Mouse (Mus musculus): ENCODE measurements around the gene Bax. TPM values are rescaled to one million over a fixed set of nuclear protein-coding genes. Genes with fewer than 3 reads are reported as not detected.

The Bax gene
- 120 and 132 TPM in 2 replicates for polyA plus RNA-seq (2014; fragmentation: Nextera tagmentation; extraction: Ambion mirVana)

- no peaks in the 10 kb centered on the region for H3K27me3 ChIP-seq (replicated peaks; ENCODE audit: control insufficient read depth, insufficient read depth, low read length)
- H3K36me3 ChIP-seq (ENCODE audit: control insufficient read depth, insufficient read depth, low read length) = peaks cover 37% of the 10 kb centered on the region
- 2% methylated on average over 20 of the region's 58 CpGs for WGBS
- H3K27ac ChIP-seq (replicated peaks; ENCODE audit: low read depth, low read length) = no peak within 1 kb of the TSS
- peak; percentile 72 for ATAC-seq (ENCODE audit: low read depth)
- peak; percentile 99 for DNase-seq (ENCODE audit: low spot score)
- peak within 1 kb of the TSS; percentile 78 for H3K4me2 ChIP-seq (ENCODE audit: low read depth, low read length)
- H3K4me1 ChIP-seq (ENCODE audit: control insufficient read depth, insufficient read depth, low read length) = peaks cover 11% of the 10 kb centered on the region
- H3K4me3 ChIP-seq (ENCODE audit: low read depth, low read length) = peak within 1 kb of the TSS; percentile 90
- H3K9ac ChIP-seq (ENCODE audit: low read depth, low read length) = peak within 1 kb of the TSS; percentile 88
- H3K9me3 ChIP-seq (ENCODE audit: control insufficient read depth, low read length) = no peaks in the 10 kb centered on the region
These were observed at the start of gene Bax for GRCm38 (mm10) chr7:45466283-45467089. TSS of gene Bax (minus strand) at chr7:45466898.

DNA sequence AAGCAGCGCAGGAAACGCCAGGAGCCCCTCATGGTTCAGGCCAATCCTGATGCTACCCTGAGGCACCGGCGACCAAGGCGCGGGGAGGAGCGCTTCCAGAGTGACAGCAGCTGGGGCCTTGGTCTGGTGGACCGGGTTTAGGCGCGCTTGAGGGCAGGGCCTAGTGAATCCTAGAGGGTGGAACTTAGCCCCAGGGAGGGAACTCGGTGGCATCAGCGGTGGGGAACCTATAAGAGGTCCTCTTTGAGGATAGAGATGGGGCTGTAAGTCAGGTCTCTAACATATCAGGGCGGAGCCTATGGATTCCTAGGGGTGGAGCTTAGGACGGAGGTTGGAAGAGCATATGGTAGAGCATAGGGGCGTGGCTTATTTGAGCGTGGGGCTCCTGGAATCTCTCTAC is 48.7 kb upstream of the Bax start:
- H3K27ac ChIP-seq (replicated peaks; ENCODE audit: low read depth, low read length) = peak overlapping the region; percentile 50; the same call in 1 of the 2 replicates
- no peaks in the 10 kb centered on the region for H3K9me3 ChIP-seq (ENCODE audit: control insufficient read depth, low read length)
- no peak overlapping the region for H3K9ac ChIP-seq (ENCODE audit: low read depth, low read length)
- no peak overlapping the region for H3K4me3 ChIP-seq (ENCODE audit: low read depth, low read length)
- WGBS = 24% methylated on average over 15 of the region's 16 CpGs
- peak overlapping the region; percentile 1; the same call in 1 of the 2 replicates for H3K4me2 ChIP-seq (ENCODE audit: low read depth, low read length)
- no peaks in the 10 kb centered on the region for H3K4me1 ChIP-seq (ENCODE audit: control insufficient read depth, insufficient read depth, low read length)
- ATAC-seq (ENCODE audit: low read depth) = peak; percentile 12; the same call in 1 of the 2 replicates
- H3K27me3 ChIP-seq (replicated peaks; ENCODE audit: control insufficient read depth, insufficient read depth, low read length) = no peaks in the 10 kb centered on the region
- no peak for DNase-seq (ENCODE audit: low spot score)
- H3K36me3 ChIP-seq (ENCODE audit: control insufficient read depth, insufficient read depth, low read length) = no peaks in the 10 kb centered on the region

- WGBS = 70% methylated on average over 7 of the region's 7 CpGs
- H3K9me3 ChIP-seq (ENCODE audit: control insufficient read depth, low read length) = no peaks in the 10 kb centered on the region
- H3K4me1 ChIP-seq (ENCODE audit: control insufficient read depth, insufficient read depth, low read length) = peaks cover 3% of the 10 kb centered on the region
- H3K27me3 ChIP-seq (replicated peaks; ENCODE audit: control insufficient read depth, insufficient read depth, low read length) = no peaks in the 10 kb centered on the region
- H3K4me3 ChIP-seq (ENCODE audit: low read depth, low read length) = no peak overlapping the region
- ATAC-seq (ENCODE audit: low read depth) (no peak), DNase-seq (ENCODE audit: low spot score) (no peak)
- no peak overlapping the region for H3K4me2 ChIP-seq (ENCODE audit: low read depth, low read length)
- no peaks in the 10 kb centered on the region for H3K36me3 ChIP-seq (ENCODE audit: control insufficient read depth, insufficient read depth, low read length)
- H3K27ac ChIP-seq (replicated peaks; ENCODE audit: low read depth, low read length) = 0 out of 2 replicates have a peak overlapping the region, but pooled peaks have one; percentile 50
- no peak overlapping the region for H3K9ac ChIP-seq (ENCODE audit: low read depth, low read length)
These were observed 47.7 kb upstream of the Bax start for GRCm38 (mm10) chr7:45514411-45514810.

GRCm38 (mm10) chr7:45509912-45510787 is 43.5 kb upstream of the Bax start, which contains the start of gene Nucb1:
TSS of gene Nucb1 (minus strand) at chr7:45510406.
- under 1% methylated on average over 44 of the region's 44 CpGs for WGBS
- ATAC-seq (ENCODE audit: low read depth) (peak; percentile 91), DNase-seq (ENCODE audit: low spot score) (peak; percentile 98)
- Histone ChIP-seq H3K4me2 (ENCODE audit: low read depth, low read length) (peak within 1 kb of the TSS; percentile 98), H3K9ac (ENCODE audit: low read depth, low read length) (peak within 1 kb of the TSS; percentile 81), H3K4me1 (ENCODE audit: control insufficient read depth, insufficient read depth, low read length) (peaks cover 10% of the 10 kb centered on the region), H3K27ac (replicated peaks; ENCODE audit: low read depth, low read length) (peak within 1 kb of the TSS; percentile 89), H3K4me3 (ENCODE audit: low read depth, low read length) (peak within 1 kb of the TSS; percentile 74), H3K36me3 (ENCODE audit: control insufficient read depth, insufficient read depth, low read length) (peaks cover 28% of the 10 kb centered on the region), H3K9me3 (ENCODE audit: control insufficient read depth, low read length) (no peaks in the 10 kb centered on the region), H3K27me3 (replicated peaks; ENCODE audit: control insufficient read depth, insufficient read depth, low read length) (no peaks in the 10 kb centered on the region)

- Histone ChIP-seq H3K9me3 (ENCODE audit: control insufficient read depth, low read length) (no peaks in the 10 kb centered on the region), H3K4me1 (ENCODE audit: control insufficient read depth, insufficient read depth, low read length) (peaks cover 10% of the 10 kb centered on the region), H3K4me2 (ENCODE audit: low read depth, low read length) (peak overlapping the region; percentile 98), H3K4me3 (ENCODE audit: low read depth, low read length) (peak overlapping the region; percentile 74), H3K9ac (ENCODE audit: low read depth, low read length) (peak overlapping the region; percentile 81), H3K27me3 (replicated peaks; ENCODE audit: control insufficient read depth, insufficient read depth, low read length) (no peaks in the 10 kb centered on the region), H3K27ac (replicated peaks; ENCODE audit: low read depth, low read length) (peak overlapping the region; percentile 89; the same call in 1 of the 2 replicates), H3K36me3 (ENCODE audit: control insufficient read depth, insufficient read depth, low read length) (peaks cover 35% of the 10 kb centered on the region)
- DNase-seq (ENCODE audit: low spot score) = no peak
- no peak for ATAC-seq (ENCODE audit: low read depth)
- WGBS = 29% methylated on average over 19 of the region's 19 CpGs
These were observed 42.6 kb upstream of the Bax start for GRCm38 (mm10) chr7:45509181-45509882.

- no peak for ATAC-seq (ENCODE audit: low read depth)
- peaks cover 10% of the 10 kb centered on the region for H3K4me1 ChIP-seq (ENCODE audit: control insufficient read depth, insufficient read depth, low read length)
- peak overlapping the region; percentile 98 for H3K4me2 ChIP-seq (ENCODE audit: low read depth, low read length)
- no peaks in the 10 kb centered on the region for H3K27me3 ChIP-seq (replicated peaks; ENCODE audit: control insufficient read depth, insufficient read depth, low read length)
- no peaks in the 10 kb centered on the region for H3K9me3 ChIP-seq (ENCODE audit: control insufficient read depth, low read length)
- H3K27ac ChIP-seq (replicated peaks; ENCODE audit: low read depth, low read length) = no peak overlapping the region
- H3K36me3 ChIP-seq (ENCODE audit: control insufficient read depth, insufficient read depth, low read length) = peaks cover 35% of the 10 kb centered on the region
- H3K4me3 ChIP-seq (ENCODE audit: low read depth, low read length) = peak overlapping the region; percentile 74
- 78% methylated on average over 6 of the region's 6 CpGs for WGBS
- 0 out of 2 replicates have a peak overlapping the region, but pooled peaks have one; percentile 5 for H3K9ac ChIP-seq (ENCODE audit: low read depth, low read length)
- DNase-seq (ENCODE audit: low spot score) = no peak
These were observed 41.9 kb upstream of the Bax start for GRCm38 (mm10) chr7:45508561-45508960.

DNA sequence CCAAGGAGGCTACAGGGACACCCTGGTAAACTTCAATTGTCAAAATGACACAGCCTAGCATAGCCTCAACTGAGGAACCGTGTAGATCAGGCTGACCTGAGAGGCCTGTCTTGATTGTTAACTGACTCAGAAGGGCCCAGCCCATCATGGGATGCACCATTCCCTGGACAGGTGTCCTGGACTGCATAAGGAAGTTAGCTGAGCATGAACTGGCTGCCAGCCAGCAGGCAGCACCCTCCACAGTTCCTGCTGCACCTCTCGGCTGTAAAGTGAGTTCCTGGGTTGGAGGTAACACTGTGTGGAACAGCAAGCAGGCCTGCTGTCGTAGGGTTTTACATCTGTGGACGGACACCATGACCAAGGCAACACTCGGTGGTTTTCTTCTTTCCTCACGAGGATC is 40.9 kb upstream of the Bax start:
- H3K4me1 ChIP-seq (ENCODE audit: control insufficient read depth, insufficient read depth, low read length) = peaks cover 10% of the 10 kb centered on the region
- H3K9ac ChIP-seq (ENCODE audit: low read depth, low read length) = no peak overlapping the region
- ATAC-seq (ENCODE audit: low read depth) (no peak), DNase-seq (ENCODE audit: low spot score) (no peak)
- H3K9me3 ChIP-seq (ENCODE audit: control insufficient read depth, low read length) = no peaks in the 10 kb centered on the region
- peaks cover 44% of the 10 kb centered on the region for H3K36me3 ChIP-seq (ENCODE audit: control insufficient read depth, insufficient read depth, low read length)
- H3K27me3 ChIP-seq (replicated peaks; ENCODE audit: control insufficient read depth, insufficient read depth, low read length) = no peaks in the 10 kb centered on the region
- H3K4me2 ChIP-seq (ENCODE audit: low read depth, low read length) = no peak overlapping the region
- no peak overlapping the region for H3K27ac ChIP-seq (replicated peaks; ENCODE audit: low read depth, low read length)
- 88% methylated on average over 6 of the region's 6 CpGs for WGBS
- no peak overlapping the region for H3K4me3 ChIP-seq (ENCODE audit: low read depth, low read length)

GRCm38 (mm10) chr7:45498427-45498826 is 31.7 kb upstream of the Bax start:
- Histone ChIP-seq H3K27ac (replicated peaks; ENCODE audit: low read depth, low read length) (no peak overlapping the region), H3K4me3 (ENCODE audit: low read depth, low read length) (no peak overlapping the region), H3K4me1 (ENCODE audit: control insufficient read depth, insufficient read depth, low read length) (no peaks in the 10 kb centered on the region), H3K27me3 (replicated peaks; ENCODE audit: control insufficient read depth, insufficient read depth, low read length) (no peaks in the 10 kb centered on the region), H3K9me3 (ENCODE audit: control insufficient read depth, low read length) (no peaks in the 10 kb centered on the region), H3K9ac (ENCODE audit: low read depth, low read length) (no peak overlapping the region), H3K4me2 (ENCODE audit: low read depth, low read length) (no peak overlapping the region), H3K36me3 (ENCODE audit: control insufficient read depth, insufficient read depth, low read length) (peaks cover 89% of the 10 kb centered on the region)
- DNase-seq (ENCODE audit: low spot score) (no peak), ATAC-seq (ENCODE audit: low read depth) (no peak)
- 97% methylated on average over 6 of the region's 6 CpGs for WGBS
